Mouse (Mus musculus) right cerebral cortex, adult 18-20 months (tissue): ENCODE data around the gene Chrna5.
"Not testable (repeated sequence)": the region's sequence is repeated elsewhere in the genome, so short reads cannot be mapped to it uniquely, and the experiment has no call there.

Experiments used
- DNase-seq: peaks from one replicate; pipeline ENCODE4 v3.0.0; 2022; ENCODE audit warnings: mixed read lengths

Chrna5 gene

GRCm38 (mm10) chr9:54980674-54981073 is at the start of gene Chrna5:
TSS of gene Chrna5 (plus strand) at chr9:54980880.
- DNase-seq, result no peak

- DNase-seq, result no peak
Measured at GRCm38 (mm10) chr9:54931765-54932164, 48.9 kb upstream of the Chrna5 start.

GRCm38 (mm10) chr9:54932379-54932778 is 48.3 kb upstream of the Chrna5 start:
- no peak for DNase-seq

GRCm38 (mm10) chr9:54942071-54942470 is 38.6 kb upstream of the Chrna5 start:
- no peak for DNase-seq

- DNase-seq, result no peak
Measured at GRCm38 (mm10) chr9:54944467-54944866, 36.2 kb upstream of the Chrna5 start.

GRCm38 (mm10) chr9:54946256-54946655 is 34.4 kb upstream of the Chrna5 start:
- no peak for DNase-seq

GRCm38 (mm10) chr9:54949465-54949864 is 31.2 kb upstream of the Chrna5 start:
- no peak for DNase-seq

- not testable (repeated sequence) for DNase-seq
Measured at GRCm38 (mm10) chr9:54950162-54950561, 30.5 kb upstream of the Chrna5 start.

- DNase-seq, result peak; percentile 90
Measured at GRCm38 (mm10) chr9:54950575-54951321, 29.9 kb upstream of the Chrna5 start, which contains the start of the genes Psma4 and AY074887. TSS of gene Psma4 (plus strand) at chr9:54950790. TSS of gene AY074887 (minus strand) at chr9:54950998.

GRCm38 (mm10) chr9:54961059-54961458 is 19.6 kb upstream of the Chrna5 start:
- no peak for DNase-seq

GRCm38 (mm10) chr9:54963669-54964068 is 17.0 kb upstream of the Chrna5 start:
- DNase-seq, result no peak

- DNase-seq, result no peak
Measured at GRCm38 (mm10) chr9:54969972-54970637, 10.6 kb upstream of the Chrna5 start.

GRCm38 (mm10) chr9:54981291-54982191 is 861 bp downstream of the Chrna5 start:
- DNase-seq, result no peak

- DNase-seq, result no peak
Measured at GRCm38 (mm10) chr9:54982401-54982800, 1.7 kb downstream of the Chrna5 start.

GRCm38 (mm10) chr9:54990362-54990761 is 9.7 kb downstream of the Chrna5 start:
- no peak for DNase-seq

GRCm38 (mm10) chr9:54994381-54994780 is 13.7 kb downstream of the Chrna5 start:
- DNase-seq, result no peak

- no peak for DNase-seq
Measured at GRCm38 (mm10) chr9:54995645-54996044, 15.0 kb downstream of the Chrna5 start.

GRCm38 (mm10) chr9:55003609-55004008 is 22.9 kb downstream of the Chrna5 start:
- DNase-seq, result peak; percentile 9

GRCm38 (mm10) chr9:55009692-55010091 is 29.0 kb downstream of the Chrna5 start:
- DNase-seq, result no peak

- DNase-seq, result no peak
Measured at GRCm38 (mm10) chr9:55010588-55011350, 30.1 kb downstream of the Chrna5 start.

- no peak for DNase-seq
Measured at GRCm38 (mm10) chr9:55016926-55017325, 36.2 kb downstream of the Chrna5 start.

- no peak for DNase-seq
Measured at GRCm38 (mm10) chr9:55023326-55023725, 42.6 kb downstream of the Chrna5 start.
